Mouse (Mus musculus) myocyte (in vitro differentiated cells): ENCODE measurements around the gene Hoxc5. TPM values are rescaled to one million over a fixed set of nuclear protein-coding genes. Genes with fewer than 3 reads are reported as not detected.

Experiments used
- H3K27me3 ChIP-seq: one replicate; pipeline ENCODE4 v1.6.1; 2011; ENCODE audit not compliant: control insufficient read depth, insufficient read depth, insufficient read length
- H3K36me3 ChIP-seq: one replicate; pipeline ENCODE4 v1.6.1; 2011; ENCODE audit not compliant: control insufficient read depth, insufficient read depth
- H3K4me2 ChIP-seq: one replicate; pipeline ENCODE4 v1.6.1; 2011; ENCODE audit warnings: low read depth, control low read depth
- H3K4me3 ChIP-seq: one replicate; pipeline ENCODE4 v1.5.1; 2011; ENCODE audit warnings: mild to moderate bottlenecking, control low read depth, moderate library complexity
- H3K79me2 ChIP-seq: one replicate; pipeline ENCODE4 v1.6.1; 2011; ENCODE audit not compliant: control insufficient read depth, insufficient read depth
- H3ac ChIP-seq: one replicate; pipeline ENCODE4 v1.6.1; 2011; ENCODE audit not compliant: control insufficient read depth, insufficient read length
- CEBPB ChIP-seq: IDR thresholded peaks from 2 replicates; pipeline ENCODE4 v1.6.1; 2011; ENCODE audit warnings: mild to moderate bottlenecking, moderate library complexity; ENCODE audit not compliant: poor library complexity, insufficient read depth, severe bottlenecking
- E2F4 ChIP-seq: IDR thresholded peaks from one replicate; pipeline ENCODE4 v1.6.1; 2011; ENCODE audit warnings: mild to moderate bottlenecking, control low read depth, moderate library complexity; ENCODE audit not compliant: insufficient read depth
- MAX ChIP-seq: IDR thresholded peaks from one replicate; pipeline ENCODE4 v1.6.1; 2011; ENCODE audit warnings: low read depth, mild to moderate bottlenecking, control low read depth
- MYOD1 ChIP-seq, 3 experiments: IDR thresholded peaks; one replicate each; pipeline ENCODE4 v1.6.1; 2011; ENCODE audit warnings: control low read depth in 2 of 3, low read depth in 2 of 3, mild to moderate bottlenecking in 2 of 3, moderate library complexity in 1 of 3; ENCODE audit not compliant: insufficient read length in 2 of 3, control insufficient read depth in 1 of 3
- MYOG ChIP-seq, 3 experiments: IDR thresholded peaks; one replicate each; pipeline ENCODE4 v1.6.1; 2011; ENCODE audit warnings: control low read depth in 2 of 3, low read depth in 2 of 3, mild to moderate bottlenecking in 2 of 3; ENCODE audit not compliant: insufficient read length in 2 of 3, control insufficient read depth in 1 of 3, insufficient read depth in 1 of 3
- POLR2A ChIP-seq: IDR thresholded peaks from one replicate; pipeline ENCODE4 v1.6.1; 2011; ENCODE audit warnings: low read depth, mild to moderate bottlenecking, control low read depth, moderate library complexity; ENCODE audit not compliant: insufficient read length
- POLR2AphosphoS2 ChIP-seq: IDR thresholded peaks from one replicate; pipeline ENCODE4 v1.6.1; 2011; ENCODE audit warnings: low read depth, control low read depth; ENCODE audit not compliant: insufficient read length
- REST ChIP-seq: IDR thresholded peaks from one replicate; pipeline ENCODE4 v1.6.1; 2011; ENCODE audit warnings: mild to moderate bottlenecking, control low read depth, moderate library complexity; ENCODE audit not compliant: insufficient read depth, insufficient read length
- SRF ChIP-seq: IDR thresholded peaks from one replicate; pipeline ENCODE4 v1.6.1; 2011; ENCODE audit warnings: low read depth; ENCODE audit not compliant: control insufficient read depth, insufficient read length
- TCF12 ChIP-seq: IDR thresholded peaks from one replicate; pipeline ENCODE4 v1.6.1; 2011; ENCODE audit warnings: mild to moderate bottlenecking, control low read depth; ENCODE audit not compliant: poor library complexity, insufficient read depth, severe bottlenecking
- TCF3 ChIP-seq: IDR thresholded peaks from one replicate; pipeline ENCODE4 v1.6.1; 2011; ENCODE audit warnings: low read depth, control low read depth; ENCODE audit not compliant: insufficient read length
- USF1 ChIP-seq: IDR thresholded peaks from one replicate; pipeline ENCODE4 v1.6.1; 2011; ENCODE audit warnings: low read depth, mild to moderate bottlenecking, control low read depth, moderate library complexity
- polyA plus RNA-seq: library from polyadenylated mRNA; unstranded; fragments of >200 nt; fragmentation: generic; extraction: Trizol; gene quantifications from one replicate; pipeline ENCODE4 v1.2.1, GENCODE M21; 2012; ENCODE audit warnings: missing spikeins

The Hoxc5 gene
- polyA plus RNA-seq, 1 experiment, result 1.2 TPM

DNA sequence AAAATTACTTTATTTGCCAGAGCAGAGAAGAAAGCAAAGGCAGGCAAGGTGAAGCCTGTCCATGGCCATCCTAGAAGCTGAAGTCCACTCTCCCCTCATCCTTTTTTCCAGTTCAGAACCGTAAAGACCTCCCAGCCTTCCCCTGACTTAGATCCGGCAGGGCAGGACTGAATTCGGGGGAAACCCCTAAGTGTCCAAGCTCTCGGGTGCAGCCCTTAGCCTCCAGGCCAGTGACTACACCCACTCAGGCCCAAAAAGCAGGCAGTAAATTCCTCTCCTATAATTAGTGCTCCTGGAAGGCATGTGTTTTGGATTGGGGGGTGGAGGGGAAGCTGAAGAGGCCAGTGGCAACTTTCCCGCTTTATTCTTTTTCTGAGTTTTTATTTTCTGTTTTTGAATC, 38.6 kb downstream of the Hoxc5 start:
- Histone ChIP-seq H3ac (peak overlapping the region; percentile 26), H3K79me2 (peaks cover 92% of the 10 kb centered on the region), H3K36me3 (no peaks in the 10 kb centered on the region), H3K27me3 (no peaks in the 10 kb centered on the region), H3K4me2 (peak overlapping the region; percentile 98), H3K4me3 (peak overlapping the region; percentile 20)
- no peak for TF ChIP-seq TCF12
- TF ChIP-seq CEBPB, result no peak
- TF ChIP-seq MYOG (IDR thresholded peaks at IDR 0.05; ENCODE audit: control insufficient read depth in 1 of 3, insufficient read depth in 1 of 3, insufficient read length in 2 of 3, low read depth in 2 of 3), result no peak
- no peak for TF ChIP-seq MAX
- no peak for TF ChIP-seq REST
- no peak for TF ChIP-seq MYOD1 (IDR thresholded peaks at IDR 0.05; ENCODE audit: control insufficient read depth in 1 of 3, insufficient read length in 2 of 3, low read depth in 2 of 3)
- TF ChIP-seq USF1, result no peak
- TF ChIP-seq TCF3, result no peak
- TF ChIP-seq SRF, result no peak
- no peak for TF ChIP-seq POLR2AphosphoS2
- no peak for TF ChIP-seq POLR2A
- no peak for TF ChIP-seq E2F4

DNA sequence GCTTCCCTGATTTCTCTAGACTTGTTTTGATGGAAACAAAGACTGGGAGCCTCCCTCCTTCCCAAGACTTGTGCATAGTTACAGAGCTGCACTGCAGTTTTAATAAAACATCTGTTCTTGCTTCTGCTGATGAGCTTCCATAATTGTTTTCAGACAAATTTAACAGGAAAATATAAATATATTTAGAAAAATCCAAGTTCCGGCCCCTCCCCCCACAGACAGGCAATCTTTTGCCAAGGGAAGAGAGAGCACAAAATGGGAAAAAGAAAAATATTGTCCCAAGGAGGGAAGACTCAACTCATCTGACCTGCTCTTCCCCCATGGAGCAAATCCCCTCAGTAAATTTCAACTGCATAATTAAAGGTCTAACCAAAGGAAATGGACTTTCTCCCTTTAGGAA, 39.1 kb downstream of the Hoxc5 start:
- TF ChIP-seq POLR2A, result no peak
- peaks cover 86% of the 10 kb centered on the region for H3K79me2 ChIP-seq

DNA sequence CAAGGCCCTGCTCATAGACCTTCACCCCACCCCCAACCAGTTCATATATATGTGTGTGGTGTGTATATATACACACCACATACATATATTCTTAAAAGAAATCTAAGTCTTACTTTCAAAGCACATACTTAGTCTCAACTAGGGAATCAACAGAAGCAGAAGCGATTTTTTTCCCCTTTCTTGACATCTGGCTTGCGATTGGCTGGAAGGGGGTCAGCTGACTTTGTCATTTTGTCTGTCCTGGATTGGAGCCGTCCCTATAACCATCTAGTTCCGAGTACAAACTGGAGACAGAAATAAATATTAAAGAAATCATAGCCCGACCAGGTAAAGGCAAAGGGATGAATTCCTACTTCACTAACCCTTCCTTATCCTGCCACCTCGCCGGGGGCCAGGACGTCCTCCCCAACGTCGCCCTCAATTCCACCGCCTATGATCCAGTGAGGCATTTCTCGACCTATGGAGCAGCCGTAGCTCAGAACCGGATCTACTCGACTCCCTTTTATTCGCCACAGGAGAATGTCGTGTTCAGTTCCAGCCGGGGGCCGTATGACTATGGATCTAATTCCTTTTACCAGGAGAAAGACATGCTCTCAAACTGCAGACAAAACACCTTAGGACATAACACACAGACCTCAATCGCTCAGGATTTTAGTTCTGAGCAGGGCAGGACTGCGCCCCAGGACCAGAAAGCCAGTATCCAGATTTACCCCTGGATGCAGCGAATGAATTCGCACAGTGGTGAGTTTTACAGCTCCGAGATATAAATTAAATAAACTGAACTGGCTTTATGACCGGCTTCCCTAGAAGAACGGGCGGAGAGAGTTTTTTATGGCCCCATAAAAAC, 42.2 kb downstream of the Hoxc5 start:
- H3K36me3 ChIP-seq, result no peaks in the 10 kb centered on the region
- no peak overlapping the region for H3ac ChIP-seq
- no peak overlapping the region for H3K4me3 ChIP-seq
- TF ChIP-seq E2F4 (no peak), REST (no peak), USF1 (peak; percentile 43), TCF3 (no peak), TCF12 (no peak), MAX (no peak), MYOG (IDR thresholded peaks at IDR 0.05; ENCODE audit: control insufficient read depth in 1 of 3, insufficient read depth in 1 of 3, insufficient read length in 2 of 3, low read depth in 2 of 3) (no peak), CEBPB (no peak)
- H3K27me3 ChIP-seq, result no peaks in the 10 kb centered on the region
- no peak overlapping the region for H3K4me2 ChIP-seq
- H3K79me2 ChIP-seq, result peaks cover 57% of the 10 kb centered on the region

More for the DNA sequence above, 39.1 kb downstream of the Hoxc5 start:
- Histone ChIP-seq H3K27me3 (no peaks in the 10 kb centered on the region), H3K36me3 (no peaks in the 10 kb centered on the region), H3ac (no peak overlapping the region), H3K4me2 (peak overlapping the region; percentile 98), H3K4me3 (peak overlapping the region; percentile 20)

DNA sequence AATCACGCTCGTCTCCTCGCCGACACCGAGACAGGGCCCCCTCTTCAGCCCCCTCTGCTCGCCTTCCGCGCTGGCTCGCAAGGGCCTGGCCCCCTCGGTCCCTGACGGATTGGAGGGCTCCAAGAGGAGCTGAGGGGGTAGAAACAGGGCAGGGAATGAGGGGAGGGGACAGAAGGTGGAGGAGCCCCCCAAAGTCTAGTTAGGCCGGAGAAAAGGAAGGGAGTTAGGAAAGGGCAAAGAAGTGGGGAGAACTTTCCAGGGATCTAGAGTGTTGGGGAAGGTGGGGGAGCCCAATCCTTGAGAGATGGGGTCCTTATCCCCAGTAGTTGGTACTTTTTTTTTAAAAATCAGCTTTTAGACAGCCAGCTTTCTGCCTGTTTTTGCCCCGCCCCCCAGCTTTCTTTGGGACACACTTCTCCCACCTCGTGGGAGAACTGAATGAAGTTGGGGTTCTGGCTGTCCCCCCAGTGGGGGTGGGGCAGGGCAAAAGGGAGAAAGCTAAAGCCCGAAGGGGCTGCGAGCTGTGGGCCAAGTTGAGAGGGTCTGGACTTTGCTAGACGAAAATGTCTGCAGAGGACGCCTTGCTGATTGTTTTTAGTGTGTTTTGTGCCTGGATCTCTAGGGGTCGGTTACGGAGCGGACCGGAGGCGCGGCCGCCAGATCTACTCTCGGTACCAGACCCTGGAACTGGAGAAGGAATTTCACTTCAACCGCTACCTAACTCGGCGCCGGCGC, 43.0 kb downstream of the Hoxc5 start:
- Histone ChIP-seq H3ac (no peak overlapping the region), H3K4me3 (no peak overlapping the region), H3K79me2 (peaks cover 49% of the 10 kb centered on the region), H3K27me3 (no peaks in the 10 kb centered on the region), H3K4me2 (no peak overlapping the region), H3K36me3 (no peaks in the 10 kb centered on the region)
- no peak for TF ChIP-seq POLR2A
- TF ChIP-seq POLR2AphosphoS2, result no peak
- TF ChIP-seq MAX, result no peak
- TF ChIP-seq TCF12, result no peak
- TF ChIP-seq E2F4, result no peak
- TF ChIP-seq TCF3, result no peak
- TF ChIP-seq MYOD1 (IDR thresholded peaks at IDR 0.05; ENCODE audit: control insufficient read depth in 1 of 3, insufficient read length in 2 of 3, low read depth in 2 of 3), result no peak
- TF ChIP-seq USF1, result no peak
- no peak for TF ChIP-seq MYOG (IDR thresholded peaks at IDR 0.05; ENCODE audit: control insufficient read depth in 1 of 3, insufficient read depth in 1 of 3, insufficient read length in 2 of 3, low read depth in 2 of 3)
- no peak for TF ChIP-seq REST
- no peak for TF ChIP-seq CEBPB

DNA sequence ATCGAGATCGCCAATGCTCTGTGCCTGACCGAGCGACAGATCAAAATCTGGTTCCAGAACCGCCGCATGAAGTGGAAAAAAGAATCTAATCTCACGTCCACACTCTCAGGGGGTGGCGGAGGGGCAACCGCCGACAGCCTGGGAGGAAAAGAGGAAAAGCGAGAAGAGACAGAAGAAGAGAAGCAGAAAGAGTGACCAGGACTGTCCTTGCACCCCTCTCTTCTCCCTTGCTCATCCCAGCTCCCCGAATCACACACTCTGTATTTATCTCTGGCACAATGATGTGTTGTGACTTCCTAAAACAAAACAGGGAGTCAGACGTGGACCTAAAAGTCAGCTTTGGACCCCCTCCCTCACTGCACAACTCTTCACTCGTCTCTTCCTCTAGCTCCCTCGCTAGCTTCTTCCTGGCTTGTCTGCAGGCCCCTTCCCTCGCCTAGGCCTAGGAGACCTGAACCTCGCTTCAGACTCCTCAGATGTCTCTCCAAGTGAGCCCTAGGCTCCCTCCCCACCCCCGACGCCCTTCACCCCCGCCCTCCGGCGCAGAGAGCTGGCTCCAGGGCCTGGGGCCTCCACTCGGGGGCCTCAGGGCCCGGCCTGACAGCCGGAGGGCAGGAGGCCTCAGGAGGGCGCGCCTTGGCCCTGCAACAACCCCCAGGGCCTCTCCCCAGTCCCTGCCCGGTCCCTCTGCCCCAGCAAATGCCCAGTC, 43.8 kb downstream of the Hoxc5 start:
- Histone ChIP-seq H3ac (no peak overlapping the region), H3K27me3 (no peaks in the 10 kb centered on the region), H3K36me3 (no peaks in the 10 kb centered on the region), H3K4me3 (no peak overlapping the region), H3K4me2 (no peak overlapping the region), H3K79me2 (peaks cover 44% of the 10 kb centered on the region)
- TF ChIP-seq E2F4 (no peak), USF1 (no peak), MAX (no peak), CEBPB (no peak), TCF3 (no peak), TCF12 (no peak), POLR2AphosphoS2 (no peak), MYOD1 (IDR thresholded peaks at IDR 0.05; ENCODE audit: control insufficient read depth in 1 of 3, insufficient read length in 2 of 3, low read depth in 2 of 3) (no peak), REST (no peak), POLR2A (no peak), MYOG (IDR thresholded peaks at IDR 0.05; ENCODE audit: control insufficient read depth in 1 of 3, insufficient read depth in 1 of 3, insufficient read length in 2 of 3, low read depth in 2 of 3) (no peak)
